Mouse (Mus musculus): ENCODE data around the gene Ipo4. TPM values are rescaled to one million over a fixed set of nuclear protein-coding genes. Genes with fewer than 3 reads are reported as not detected.

Gene Ipo4
- polyA plus RNA-seq, 1 experiment, result 151 TPM

DNA sequence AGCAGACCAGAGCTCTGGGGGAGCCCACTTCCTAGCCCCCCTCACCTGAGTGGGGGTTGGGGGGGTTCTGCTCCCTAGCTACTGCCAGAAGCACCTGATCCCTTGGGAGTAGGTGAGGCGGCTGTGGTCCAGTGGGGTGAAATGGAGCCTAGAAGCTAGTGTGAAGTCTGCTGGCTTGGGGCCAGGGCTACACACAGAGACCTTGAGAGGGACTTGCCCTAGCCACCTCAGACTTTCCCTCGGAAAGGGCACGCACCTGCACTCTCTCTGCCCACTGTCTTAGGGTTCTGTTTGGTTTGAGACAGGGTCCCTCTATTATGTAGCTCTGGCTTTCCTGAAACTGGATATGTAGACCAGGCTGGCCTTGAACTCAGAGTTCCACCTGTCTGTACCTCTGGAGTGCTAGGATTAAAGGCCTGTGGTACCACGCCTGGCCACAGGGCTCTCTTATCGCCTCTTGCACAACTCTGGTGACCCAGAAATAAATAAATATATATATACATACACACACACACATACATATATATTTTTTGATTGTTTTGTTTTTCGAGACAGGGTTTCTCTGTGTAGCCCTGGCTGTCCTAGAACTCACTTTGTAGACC, 57.0 kb downstream of the Ipo4 start:
- WGBS, result 34% methylated on average over 6 of the region's 6 CpGs
- TF ChIP-seq CTCF (IDR thresholded peaks at IDR 0.05; ENCODE audit: borderline replicate concordance, insufficient read depth, low read depth, low read length) (no peak), POLR2A (IDR thresholded peaks at IDR 0.05; ENCODE audit: borderline replicate concordance, insufficient read depth, low read length) (no peak)
- peak in 1 of 2 experiments; percentile 41 for DNase-seq
- Histone ChIP-seq H3K4me3 (replicated peaks; ENCODE audit: insufficient read depth, low read depth, low read length) (peak overlapping the region; percentile 66), H3K4me1 (ENCODE audit: control insufficient read depth, insufficient read depth, low read length) (no peaks in the 10 kb centered on the region), H3K27ac (ENCODE audit: insufficient read depth, low read length) (peak overlapping the region; percentile 56; the same call in 1 of the 2 replicates), H3K27me3 (ENCODE audit: control insufficient read depth, insufficient read depth, low read length) (no peaks in the 10 kb centered on the region)

- H3K4me1 ChIP-seq (ENCODE audit: control insufficient read depth, insufficient read depth, low read length), result no peaks in the 10 kb centered on the region
- H3K4me3 ChIP-seq (replicated peaks; ENCODE audit: insufficient read depth, low read depth, low read length), result peak within 1 kb of the TSS; percentile 66
- WGBS, result 1% methylated on average over 32 of the region's 32 CpGs
Measured at GRCm38 (mm10) chr14:55577871-55578667, 57.7 kb downstream of the Ipo4 start, which contains the start of gene Psme1. Gene Psme1, plus strand, starts transcription at chr14:55578123.

DNA sequence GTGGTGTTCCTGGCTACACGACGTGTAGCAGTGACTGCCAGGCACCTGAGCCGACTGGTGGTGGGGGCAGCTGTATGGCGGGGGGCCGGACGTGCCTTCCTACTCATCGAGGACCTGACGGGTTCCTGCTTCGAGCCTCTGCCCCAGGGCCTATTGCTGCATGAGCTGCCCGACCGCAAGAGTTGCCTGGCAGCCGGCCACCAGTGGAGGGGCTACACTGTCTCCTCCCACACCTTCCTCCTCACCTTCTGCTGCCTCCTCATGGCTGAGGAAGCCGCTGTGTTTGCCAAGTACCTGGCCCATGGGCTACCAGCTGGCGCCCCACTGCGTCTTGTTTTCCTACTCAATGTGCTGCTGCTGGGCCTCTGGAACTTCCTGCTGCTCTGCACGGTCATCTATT, 59.4 kb downstream of the Ipo4 start:
- no peak overlapping the region for H3K27ac ChIP-seq (ENCODE audit: insufficient read depth, low read length)
- H3K4me3 ChIP-seq (replicated peaks; ENCODE audit: insufficient read depth, low read depth, low read length), result no peak overlapping the region
- no peaks in the 10 kb centered on the region for H3K4me1 ChIP-seq (ENCODE audit: control insufficient read depth, insufficient read depth, low read length)
- H3K27me3 ChIP-seq (ENCODE audit: control insufficient read depth, insufficient read depth, low read length), result no peaks in the 10 kb centered on the region
- WGBS, result 58% methylated on average over 16 of the region's 16 CpGs
- TF ChIP-seq CTCF (IDR thresholded peaks at IDR 0.05; ENCODE audit: borderline replicate concordance, insufficient read depth, low read depth, low read length), result no peak
- no peak for TF ChIP-seq POLR2A (IDR thresholded peaks at IDR 0.05; ENCODE audit: borderline replicate concordance, insufficient read depth, low read length)
- DNase-seq, result no peak

More at GRCm38 (mm10) chr14:55577871-55578667, 57.7 kb downstream of the Ipo4 start, which contains the start of gene Psme1:
- Histone ChIP-seq H3K27me3 (ENCODE audit: control insufficient read depth, insufficient read depth, low read length) (no peaks in the 10 kb centered on the region), H3K27ac (ENCODE audit: insufficient read depth, low read length) (peak within 1 kb of the TSS; percentile 56)
- peak; percentile 59 to 64 for DNase-seq
- TF ChIP-seq CTCF (IDR thresholded peaks at IDR 0.05; ENCODE audit: borderline replicate concordance, insufficient read depth, low read depth, low read length) (no peak), POLR2A (IDR thresholded peaks at IDR 0.05; ENCODE audit: borderline replicate concordance, insufficient read depth, low read length) (no peak)

DNA sequence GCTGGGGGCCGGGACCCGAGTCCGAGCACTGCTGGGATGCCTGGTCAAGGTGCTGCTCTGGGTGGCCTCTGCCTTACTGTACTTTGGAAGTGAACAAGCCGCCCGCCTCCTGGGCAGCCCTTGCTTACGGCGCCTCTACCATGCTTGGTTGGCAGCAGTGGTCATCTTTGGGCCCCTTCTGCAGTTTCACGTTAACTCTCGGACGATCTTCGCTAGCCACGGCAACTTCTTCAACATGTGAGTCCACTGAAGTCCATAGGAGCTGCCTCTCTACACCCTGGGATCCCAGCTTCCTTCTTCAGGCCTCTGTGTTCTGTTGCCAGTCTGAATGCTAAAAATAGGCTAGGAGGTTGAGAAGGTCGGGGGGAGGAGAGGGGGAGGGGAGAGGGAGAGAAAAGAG, 60.0 kb downstream of the Ipo4 start:
- TF ChIP-seq CTCF (IDR thresholded peaks at IDR 0.05; ENCODE audit: borderline replicate concordance, insufficient read depth, low read depth, low read length), result no peak
- TF ChIP-seq POLR2A (IDR thresholded peaks at IDR 0.05; ENCODE audit: borderline replicate concordance, insufficient read depth, low read length), result no peak
- Histone ChIP-seq H3K4me1 (ENCODE audit: control insufficient read depth, insufficient read depth, low read length) (no peaks in the 10 kb centered on the region), H3K27ac (ENCODE audit: insufficient read depth, low read length) (no peak overlapping the region), H3K27me3 (ENCODE audit: control insufficient read depth, insufficient read depth, low read length) (no peaks in the 10 kb centered on the region), H3K4me3 (replicated peaks; ENCODE audit: insufficient read depth, low read depth, low read length) (no peak overlapping the region)
- 68% methylated on average over 13 of the region's 13 CpGs for WGBS
- no peak for DNase-seq

Other genes starting within 250 kb of the Ipo4 start
- gene Dhrs4, start 157.2 kb downstream of the Ipo4 start, polyA plus RNA-seq (2012; rRNA removed), result 18.5 and 18.7 TPM in 2 replicates
- 109 and 119 TPM in 2 replicates for gene Carmil3, start 145.3 kb downstream of the Ipo4 start, polyA plus RNA-seq (2012; rRNA removed)
- 39.8 and 56.8 TPM in 2 replicates for gene Cpne6, start 125.5 kb downstream of the Ipo4 start, polyA plus RNA-seq (2012; rRNA removed)
- 0.33 and 0.56 TPM in 2 replicates for gene Nrl, start 111.0 kb downstream of the Ipo4 start, polyA plus RNA-seq (2012; rRNA removed)
- 44.8 and 49.3 TPM in 2 replicates for gene Pck2, start 95.7 kb downstream of the Ipo4 start, polyA plus RNA-seq (2012; rRNA removed)
- gene Dcaf11, start 76.0 kb downstream of the Ipo4 start, polyA plus RNA-seq (2012; rRNA removed), result 115 and 127 TPM in 2 replicates
- gene A730061H03Rik, start 75.6 kb downstream of the Ipo4 start, polyA plus RNA-seq (2012; rRNA removed), result 0.97 TPM in 2 replicates
- gene Fitm1, start 60.3 kb downstream of the Ipo4 start, polyA plus RNA-seq (2012; rRNA removed), result not detected in 2 replicates
- gene Psme1, start 57.8 kb downstream of the Ipo4 start, polyA plus RNA-seq (2012; rRNA removed), result 38.4 and 40.7 TPM in 2 replicates
- gene Emc9, start 50.7 kb downstream of the Ipo4 start, polyA plus RNA-seq (2012; rRNA removed), result 90.9 and 92.8 TPM in 2 replicates
- gene Psme2, start 44.8 kb downstream of the Ipo4 start, polyA plus RNA-seq (2012; rRNA removed), result 43.1 and 46.8 TPM in 2 replicates
- gene Rnf31, start 44.2 kb downstream of the Ipo4 start, polyA plus RNA-seq (2012; rRNA removed), result 31.1 and 32.9 TPM in 2 replicates
- 18.4 and 20.3 TPM in 2 replicates for gene Irf9, start 32.4 kb downstream of the Ipo4 start, polyA plus RNA-seq (2012; rRNA removed)
- gene Rec8, start 17.9 kb downstream of the Ipo4 start, polyA plus RNA-seq (2012; rRNA removed), result 71.2 and 79.1 TPM in 2 replicates
- 4.9 and 5.6 TPM in 2 replicates for gene Gm49378, start 1.9 kb upstream of the Ipo4 start, polyA plus RNA-seq (2012; rRNA removed)
- gene Tm9sf1, start 7.8 kb upstream of the Ipo4 start, polyA plus RNA-seq (2012; rRNA removed), result 35.3 and 40.1 TPM in 2 replicates
- gene Tssk4, start 14.2 kb upstream of the Ipo4 start, polyA plus RNA-seq (2012; rRNA removed), result 0.40 and 0.61 TPM in 2 replicates
- 44.8 and 44.9 TPM in 2 replicates for gene Mdp1, start 24.6 kb upstream of the Ipo4 start, polyA plus RNA-seq (2012; rRNA removed)
- 29.2 and 29.6 TPM in 2 replicates for gene Gmpr2, start 36.0 kb upstream of the Ipo4 start, polyA plus RNA-seq (2012; rRNA removed)
- gene Nedd8, start 36.2 kb upstream of the Ipo4 start, polyA plus RNA-seq (2012; rRNA removed), result 414 and 434 TPM in 2 replicates
- gene Tinf2, start 45.9 kb upstream of the Ipo4 start, polyA plus RNA-seq (2012; rRNA removed), result 36.0 and 38.5 TPM in 2 replicates
- gene Tgm1, start 78.0 kb upstream of the Ipo4 start, polyA plus RNA-seq (2012; rRNA removed), result 0.07 and 0.08 TPM in 2 replicates
- gene Rabggta, start 86.3 kb upstream of the Ipo4 start, polyA plus RNA-seq (2012; rRNA removed), result 64.1 and 66.8 TPM in 2 replicates
- 113 and 122 TPM in 2 replicates for gene Dhrs1, start 109.7 kb upstream of the Ipo4 start, polyA plus RNA-seq (2012; rRNA removed)
- 10.7 and 10.8 TPM in 2 replicates for gene Nop9, start 109.7 kb upstream of the Ipo4 start, polyA plus RNA-seq (2012; rRNA removed)
- 10.5 and 15.2 TPM in 2 replicates for gene Cideb, start 122.5 kb upstream of the Ipo4 start, polyA plus RNA-seq (2012; rRNA removed)
- 0.07 and 0.08 TPM in 2 replicates for gene Ltb4r2, start 125.5 kb upstream of the Ipo4 start, polyA plus RNA-seq (2012; rRNA removed)
- gene Ltb4r1, start 130.0 kb upstream of the Ipo4 start, polyA plus RNA-seq (2012; rRNA removed), result 0.33 and 0.36 TPM in 2 replicates
- gene Adcy4, start 148.1 kb upstream of the Ipo4 start, polyA plus RNA-seq (2012; rRNA removed), result 4.0 and 4.1 TPM in 2 replicates
- gene Ripk3, start 152.9 kb upstream of the Ipo4 start, polyA plus RNA-seq (2012; rRNA removed), result 0.39 and 0.60 TPM in 2 replicates
- gene Nfatc4, start 187.2 kb upstream of the Ipo4 start, polyA plus RNA-seq (2012; rRNA removed), result 1.5 and 1.7 TPM in 2 replicates
- gene Nynrin, start 218.1 kb upstream of the Ipo4 start, polyA plus RNA-seq (2012; rRNA removed), result 4.5 and 4.8 TPM in 2 replicates
- 534 and 635 TPM in 2 replicates for gene Cbln3, start 248.4 kb upstream of the Ipo4 start, polyA plus RNA-seq (2012; rRNA removed)
- gene Khnyn, start 249.0 kb upstream of the Ipo4 start, polyA plus RNA-seq (2012; rRNA removed), result 47.4 and 52.8 TPM in 2 replicates